Mouse (Mus musculus) forebrain, embryonic 14.5 days (tissue): Measurements from ENCODE around the gene Chsy1. TPM values are rescaled to one million over a fixed set of nuclear protein-coding genes. Genes with fewer than 3 reads are reported as not detected.

ENCODE experiments used
- ATAC-seq: fragments of 200-750 bp; cut with Nextera tagmentation; 2 replicates; pipeline ENCODE4 v1.8.0; 2017; ENCODE audit warnings: mild to moderate bottlenecking, moderate library complexity
- DNase-seq: peaks from one replicate; pipeline ENCODE4 v3.0.0-alpha.2; 2015; ENCODE audit warnings: low spot score
- H3K27ac ChIP-seq: fragments of 300-500 bp; sonication (generic); 2 replicates; pipeline ENCODE4 v1.5.1; 2014; ENCODE audit warnings: low read depth, mild to moderate bottlenecking, control low read depth, low read length, moderate library complexity
- H3K27me3 ChIP-seq: fragments of 300-500 bp; sonication (generic); replicated peaks from 2 replicates; pipeline ENCODE4 v1.6.1; 2014; ENCODE audit warnings: low read length, control low read depth, mixed read lengths; ENCODE audit not compliant: control insufficient read depth, insufficient read depth
- H3K36me3 ChIP-seq: fragments of 300-500 bp; sonication (generic); 2 replicates; pipeline ENCODE4 v1.6.1; 2014; ENCODE audit warnings: low read length, control low read depth; ENCODE audit not compliant: control insufficient read depth, insufficient read depth
- H3K4me1 ChIP-seq: fragments of 300-500 bp; sonication (generic); 2 replicates; pipeline ENCODE4 v1.6.1; 2014; ENCODE audit warnings: antibody characterized with exemption, low read length, control low read depth; ENCODE audit not compliant: control insufficient read depth, insufficient read depth
- H3K4me2 ChIP-seq: fragments of 300-500 bp; sonication (generic); 2 replicates; pipeline ENCODE4 v1.6.1; 2014; ENCODE audit warnings: mild to moderate bottlenecking, control low read depth, low read length
- H3K4me3 ChIP-seq: fragments of 300-500 bp; sonication (generic); 2 replicates; pipeline ENCODE4 v1.5.1; 2014; ENCODE audit warnings: low read depth, low read length, control low read depth
- H3K9ac ChIP-seq: fragments of 300-500 bp; sonication (generic); 2 replicates; pipeline ENCODE4 v1.6.1; 2014; ENCODE audit warnings: mild to moderate bottlenecking, low read length, control low read depth, moderate library complexity
- H3K9me3 ChIP-seq: fragments of 300-500 bp; sonication (generic); replicated peaks from 2 replicates; pipeline ENCODE4 v1.6.1; 2016; ENCODE audit warnings: low read length, control low read depth, mixed read lengths; ENCODE audit not compliant: control insufficient read depth
- WGBS: fragments of 180-500 bp; shearing (Covaris S2); extraction: QIAGEN DNeasy Blood & Tissue Kit; methylation state at CpG from one replicate; pipeline ENCODE4 v1.1.7; 2014; 5-methylcytosine and 5-hydroxymethylcytosine counted together
- polyA plus RNA-seq: library from polyadenylated mRNA; unstranded; fragments of >200 nt; fragmentation: Nextera tagmentation; extraction: Ambion mirVana; gene quantifications from 2 replicates; pipeline ENCODE4 v1.2.1, GENCODE M21; 2014

The Chsy1 gene
- polyA plus RNA-seq, 1 experiment from 2014 or later, result 17.8 TPM

DNA sequence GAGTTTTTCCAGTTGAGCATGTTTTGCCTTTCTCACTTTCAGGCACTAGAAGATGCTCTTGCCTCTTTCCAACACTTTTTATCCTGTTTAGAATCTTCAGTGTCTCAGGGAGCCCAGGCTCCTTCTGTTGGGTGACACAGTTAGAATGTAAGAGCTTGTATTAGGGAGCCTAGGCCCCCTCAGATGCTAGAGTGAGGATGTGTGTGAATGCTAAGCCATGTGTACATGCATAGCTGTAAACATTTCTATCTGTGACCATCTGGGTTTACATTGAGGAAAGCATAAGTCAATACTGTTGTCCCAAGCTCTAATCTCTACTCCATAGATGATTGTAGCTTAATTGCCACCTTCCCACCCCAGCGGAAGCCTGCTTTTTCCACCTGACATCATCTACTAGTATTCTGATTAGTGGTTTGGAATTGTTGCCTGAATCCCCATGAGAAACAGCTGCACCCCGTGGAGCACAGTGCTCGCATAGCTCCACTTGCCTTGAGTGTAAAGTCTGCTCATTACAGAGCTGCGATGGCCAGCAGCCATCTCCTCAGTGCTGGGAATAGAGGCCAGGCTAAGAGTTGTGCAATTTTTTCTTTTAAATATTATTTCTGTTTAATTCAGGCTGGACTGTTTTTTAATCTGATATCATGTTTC is 31.7 kb downstream of the Chsy1 start:
- no peaks in the 10 kb centered on the region for H3K36me3 ChIP-seq
- H3K4me3 ChIP-seq, result no peak overlapping the region
- H3K27me3 ChIP-seq, result no peaks in the 10 kb centered on the region
- no peak overlapping the region for H3K9ac ChIP-seq
- H3K4me1 ChIP-seq, result peaks cover 17% of the 10 kb centered on the region
- peak overlapping the region; percentile 52; the same call in 1 of the 2 replicates for H3K27ac ChIP-seq
- ATAC-seq (peak; percentile 71), DNase-seq (peak; percentile 69)
- H3K9me3 ChIP-seq, result no peaks in the 10 kb centered on the region
- WGBS, result 15% methylated on average over 4 of the region's 4 CpGs
- no peak overlapping the region for H3K4me2 ChIP-seq

- no peaks in the 10 kb centered on the region for H3K36me3 ChIP-seq
- 79% methylated on average over 7 of the region's 7 CpGs for WGBS
- no peak overlapping the region for H3K27ac ChIP-seq
- H3K4me2 ChIP-seq, result no peak overlapping the region
- ATAC-seq, result no peak
- H3K27me3 ChIP-seq, result no peaks in the 10 kb centered on the region
- no peak overlapping the region for H3K4me3 ChIP-seq
- DNase-seq, result no peak
- no peak overlapping the region for H3K9ac ChIP-seq
- no peaks in the 10 kb centered on the region for H3K9me3 ChIP-seq
- H3K4me1 ChIP-seq, result peaks cover 17% of the 10 kb centered on the region
Observed at GRCm38 (mm10) chr7:66142514-66142913, 33.2 kb downstream of the Chsy1 start.

DNA sequence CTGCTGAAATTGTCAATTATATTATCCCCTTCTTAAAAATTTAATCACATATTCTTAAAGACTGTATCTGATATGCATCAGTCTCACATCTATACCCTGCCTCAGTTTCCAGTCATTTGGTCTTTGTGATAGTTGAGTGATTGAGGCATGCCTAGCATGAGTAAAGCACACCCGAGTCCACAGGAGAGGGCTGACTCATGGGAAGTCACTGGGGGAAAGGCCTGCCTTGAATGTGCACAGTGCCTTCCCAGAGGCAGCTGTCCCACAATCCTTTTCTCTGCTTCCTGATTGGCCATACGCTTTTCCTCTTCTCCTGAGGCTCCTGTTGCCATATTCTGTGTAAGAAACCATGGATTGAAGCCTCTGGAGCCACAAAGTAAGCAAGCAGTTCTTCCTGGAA is 35.2 kb downstream of the Chsy1 start:
- peaks cover 20% of the 10 kb centered on the region for H3K4me1 ChIP-seq
- ATAC-seq (no peak), DNase-seq (no peak)
- 0 out of 2 replicates have a peak, but pooled peaks cover 2% of the 10 kb centered on the region for H3K36me3 ChIP-seq
- no peak overlapping the region for H3K4me3 ChIP-seq
- 98% methylated on average over 2 of the region's 2 CpGs for WGBS
- no peak overlapping the region for H3K9ac ChIP-seq
- no peak overlapping the region for H3K4me2 ChIP-seq
- H3K27ac ChIP-seq, result no peak overlapping the region
- no peaks in the 10 kb centered on the region for H3K27me3 ChIP-seq
- H3K9me3 ChIP-seq, result no peaks in the 10 kb centered on the region

GRCm38 (mm10) chr7:66147156-66147555 is 37.8 kb downstream of the Chsy1 start:
- Histone ChIP-seq H3K4me2 (no peak overlapping the region), H3K27me3 (no peaks in the 10 kb centered on the region), H3K4me1 (peaks cover 6% of the 10 kb centered on the region; the same call in 1 of the 2 replicates), H3K36me3 (0 out of 2 replicates have a peak, but pooled peaks cover 2% of the 10 kb centered on the region), H3K27ac (no peak overlapping the region), H3K9ac (no peak overlapping the region), H3K4me3 (no peak overlapping the region), H3K9me3 (no peaks in the 10 kb centered on the region)
- ATAC-seq, result no peak
- no peak for DNase-seq
- WGBS, result 91% methylated on average over 1 of the region's 1 CpGs

GRCm38 (mm10) chr7:66147816-66148215 is 38.5 kb downstream of the Chsy1 start:
- Histone ChIP-seq H3K4me1 (peaks cover 6% of the 10 kb centered on the region; the same call in 1 of the 2 replicates), H3K9ac (no peak overlapping the region), H3K4me3 (no peak overlapping the region), H3K4me2 (no peak overlapping the region), H3K9me3 (no peaks in the 10 kb centered on the region), H3K27ac (no peak overlapping the region), H3K27me3 (no peaks in the 10 kb centered on the region), H3K36me3 (0 out of 2 replicates have a peak, but pooled peaks cover 6% of the 10 kb centered on the region)
- DNase-seq (no peak), ATAC-seq (no peak)
- 95% methylated on average over 3 of the region's 3 CpGs for WGBS

DNA sequence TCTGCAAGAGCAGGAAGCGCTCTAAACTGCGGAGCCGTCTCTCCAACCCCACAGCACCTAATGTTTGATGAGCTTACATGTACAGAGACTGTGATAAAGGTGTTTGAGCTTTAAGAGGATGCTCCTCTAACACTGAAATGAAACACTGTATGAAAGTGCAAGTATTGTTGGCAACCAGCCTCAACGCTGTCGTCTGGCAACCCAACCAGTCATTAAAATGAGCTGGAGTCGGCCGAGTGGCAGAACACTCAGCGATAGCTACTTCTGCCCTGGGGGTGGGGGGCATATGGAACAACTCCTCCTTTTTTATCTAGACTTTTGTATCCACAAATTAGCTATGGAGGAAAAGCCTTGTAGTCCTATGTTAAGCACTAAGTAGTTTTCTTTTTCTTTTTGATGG is 40.2 kb downstream of the Chsy1 start:
- WGBS, result 60% methylated on average over 8 of the region's 8 CpGs
- Histone ChIP-seq H3K36me3 (0 out of 2 replicates have a peak, but pooled peaks cover 10% of the 10 kb centered on the region), H3K9me3 (no peaks in the 10 kb centered on the region), H3K4me3 (no peak overlapping the region), H3K4me1 (peaks cover 6% of the 10 kb centered on the region; the same call in 1 of the 2 replicates), H3K4me2 (no peak overlapping the region), H3K9ac (no peak overlapping the region), H3K27ac (no peak overlapping the region), H3K27me3 (no peaks in the 10 kb centered on the region)
- ATAC-seq, result no peak
- peak; percentile 54 for DNase-seq

DNA sequence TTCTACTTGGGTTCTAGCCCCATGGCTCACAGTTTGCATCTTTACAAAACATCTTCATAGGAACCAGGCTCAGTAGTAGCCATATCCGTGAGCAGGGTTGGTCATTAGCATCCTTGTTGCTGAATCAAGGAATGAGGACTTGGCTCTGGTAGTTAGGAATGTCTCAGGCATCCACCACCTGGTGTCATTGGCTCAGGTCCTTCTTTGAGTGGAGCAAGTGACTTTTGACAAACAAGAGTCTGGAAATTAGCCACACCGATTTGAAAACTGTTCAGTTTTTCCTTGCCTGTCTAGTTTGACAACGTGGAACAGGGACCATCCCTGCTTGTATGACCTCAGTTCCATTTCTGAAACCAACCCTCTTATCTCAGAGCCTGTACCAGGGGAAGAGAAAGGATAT is 41.1 kb downstream of the Chsy1 start:
- Histone ChIP-seq H3K27ac (no peak overlapping the region), H3K4me1 (peaks cover 6% of the 10 kb centered on the region; the same call in 1 of the 2 replicates), H3K9me3 (no peaks in the 10 kb centered on the region), H3K27me3 (no peaks in the 10 kb centered on the region), H3K9ac (no peak overlapping the region), H3K4me2 (no peak overlapping the region), H3K36me3 (0 out of 2 replicates have a peak, but pooled peaks cover 10% of the 10 kb centered on the region), H3K4me3 (no peak overlapping the region)
- DNase-seq (no peak), ATAC-seq (no peak)
- WGBS, result 82% methylated on average over 3 of the region's 3 CpGs

DNA sequence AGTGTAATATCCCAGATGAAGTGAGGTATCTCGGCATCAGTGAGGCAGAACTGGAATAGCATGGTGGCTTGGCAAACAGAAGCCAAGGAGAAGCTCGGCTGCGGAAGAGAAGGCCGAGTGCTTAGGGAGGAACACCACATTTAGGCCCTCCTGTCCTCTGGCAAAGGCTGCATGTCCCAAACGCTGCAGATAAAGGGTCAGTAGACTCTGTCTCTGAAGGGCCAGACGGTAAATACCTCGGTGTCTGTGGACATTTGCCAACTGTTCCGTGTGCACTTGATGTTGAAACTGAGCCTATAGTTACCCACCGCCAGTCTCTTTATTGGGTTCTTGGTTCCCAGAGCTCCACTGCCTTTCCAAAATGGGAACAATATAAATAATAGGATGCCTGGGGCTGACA is 48.1 kb downstream of the Chsy1 start:
- DNase-seq, result no peak
- 66% methylated on average over 9 of the region's 9 CpGs for WGBS

GRCm38 (mm10) chr7:66157861-66158415 is 48.6 kb downstream of the Chsy1 start:
- H3K4me3 ChIP-seq, result no peak overlapping the region
- 0 out of 2 replicates have a peak, but pooled peaks cover 3% of the 10 kb centered on the region for H3K4me1 ChIP-seq
- 0 out of 2 replicates have a peak, but pooled peaks cover 3% of the 10 kb centered on the region for H3K36me3 ChIP-seq
- no peak overlapping the region for H3K9ac ChIP-seq
- no peak overlapping the region for H3K4me2 ChIP-seq
- no peak for DNase-seq
- no peak for ATAC-seq
- 90% methylated on average over 4 of the region's 4 CpGs for WGBS
- H3K27me3 ChIP-seq, result no peaks in the 10 kb centered on the region
- no peak overlapping the region for H3K27ac ChIP-seq
- no peaks in the 10 kb centered on the region for H3K9me3 ChIP-seq

More for the DNA sequence above, 48.1 kb downstream of the Chsy1 start:
- no peak for ATAC-seq
- Histone ChIP-seq H3K4me2 (no peak overlapping the region), H3K9me3 (no peaks in the 10 kb centered on the region), H3K27me3 (no peaks in the 10 kb centered on the region), H3K9ac (no peak overlapping the region), H3K27ac (no peak overlapping the region), H3K4me1 (0 out of 2 replicates have a peak, but pooled peaks cover 3% of the 10 kb centered on the region), H3K4me3 (no peak overlapping the region), H3K36me3 (0 out of 2 replicates have a peak, but pooled peaks cover 7% of the 10 kb centered on the region)
